Mouse (Mus musculus) heart, embryonic 10.5 days (tissue): ENCODE measurements at regions not wholly inside any gene's neighbourhood (a gene's known extent, or its start where the extent isn't known, plus 50 kb on each side); places are given as distances from the start of the nearest gene placed in this dataset.
A peak's percentile ranks its signal among the peaks of the same experiment; 100 is the strongest.
"Not testable (repeated sequence)": the region's sequence is repeated elsewhere in the genome, so short reads cannot be mapped to it uniquely, and the experiment has no call there.

Experiments
- DNase-seq: peaks from one replicate; pipeline ENCODE4 v3.0.0-alpha.2; 2017; ENCODE audit warnings: low spot score
- H3K27ac ChIP-seq: fragments of 300-500 bp; sonication (generic); 2 replicates; pipeline ENCODE4 v1.5.1; 2016; ENCODE audit warnings: mild to moderate bottlenecking
- H3K27me3 ChIP-seq: fragments of 300-500 bp; sonication (generic); 2 replicates; pipeline ENCODE4 v1.6.1; 2016; ENCODE audit warnings: mild to moderate bottlenecking; ENCODE audit not compliant: poor library complexity, insufficient read depth, severe bottlenecking
- H3K36me3 ChIP-seq: fragments of 300-500 bp; sonication (generic); 2 replicates; pipeline ENCODE4 v1.6.1; 2016; ENCODE audit warnings: mild to moderate bottlenecking, moderate library complexity
- H3K4me1 ChIP-seq: fragments of 300-500 bp; sonication (generic); 2 replicates; pipeline ENCODE4 v1.6.1; 2016; ENCODE audit warnings: mild to moderate bottlenecking
- H3K4me3 ChIP-seq: fragments of 300-500 bp; sonication (generic); 2 replicates; pipeline ENCODE4 v1.5.1; 2016; ENCODE audit warnings: mild to moderate bottlenecking, moderate library complexity
- H3K9me3 ChIP-seq: fragments of 300-500 bp; sonication (generic); 2 replicates; pipeline ENCODE4 v1.6.1; 2016; ENCODE audit warnings: mild to moderate bottlenecking, moderate library complexity
- WGBS: fragments of 180-500 bp; shearing (Covaris S2); methylation state at CpG from one replicate; pipeline ENCODE4 v1.1.7; 2016; 5-methylcytosine and 5-hydroxymethylcytosine counted together

DNA sequence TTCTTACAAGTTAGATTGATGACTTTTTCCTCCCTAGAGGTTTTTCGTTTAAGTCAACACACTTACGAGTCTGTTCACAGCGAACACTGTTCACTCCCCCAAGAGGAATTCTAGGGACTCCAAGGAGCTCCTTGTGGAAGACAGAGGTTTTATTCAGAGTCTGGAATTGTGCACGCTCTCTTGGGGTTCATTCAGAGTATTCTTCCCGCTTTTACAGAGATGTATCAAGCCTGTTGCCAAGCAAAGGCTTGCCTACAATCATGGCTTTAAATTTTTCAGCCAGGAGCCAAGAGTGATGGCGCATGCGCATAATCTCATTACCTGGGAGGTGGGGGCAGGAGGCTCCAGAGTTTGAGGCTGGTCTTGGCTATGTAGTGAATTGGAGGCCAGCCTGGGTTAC lies 119.4 kb downstream of the Sptssa start:
- Histone ChIP-seq H3K36me3 (no peaks in the 10 kb centered on the region), H3K4me3 (no peak overlapping the region), H3K9me3 (no peaks in the 10 kb centered on the region), H3K27me3 (no peaks in the 10 kb centered on the region), H3K4me1 (peaks cover 4% of the 10 kb centered on the region; the same call in 1 of the 2 replicates), H3K27ac (no peak overlapping the region)
- no peak for DNase-seq
- 75% methylated on average over 7 of the region's 7 CpGs for WGBS

GRCm38 (mm10) chr12:54535556-54536516 lies 120.5 kb downstream of the Sptssa start:
- no peak overlapping the region for H3K4me3 ChIP-seq
- no peak overlapping the region for H3K27ac ChIP-seq
- no peaks in the 10 kb centered on the region for H3K36me3 ChIP-seq
- DNase-seq = no peak
- no peaks in the 10 kb centered on the region for H3K27me3 ChIP-seq
- no peaks in the 10 kb centered on the region for H3K9me3 ChIP-seq
- WGBS = 43% methylated on average over 8 of the region's 9 CpGs
- H3K4me1 ChIP-seq = peaks cover 4% of the 10 kb centered on the region; the same call in 1 of the 2 replicates

DNA sequence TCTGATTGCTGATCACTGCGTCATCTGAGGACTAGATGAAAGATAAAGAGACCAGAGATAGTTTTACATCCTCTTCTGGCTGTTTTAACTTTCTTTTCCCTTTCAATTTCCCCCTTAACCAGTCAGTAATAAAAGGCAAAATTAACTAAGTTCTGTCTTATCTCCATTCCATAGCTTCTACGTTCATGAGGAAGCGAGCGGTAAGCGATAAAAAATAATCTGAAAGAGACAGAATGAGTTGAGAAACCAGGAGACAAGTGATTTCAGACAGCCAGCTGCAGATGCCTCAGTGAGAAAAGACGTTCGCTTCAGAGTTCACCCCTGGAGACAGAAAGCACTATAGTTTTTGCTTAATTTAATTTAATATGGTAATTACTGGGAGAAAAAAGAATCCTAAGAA lies 121.5 kb downstream of the Sptssa start:
- H3K27me3 ChIP-seq = no peaks in the 10 kb centered on the region
- no peaks in the 10 kb centered on the region for H3K9me3 ChIP-seq
- no peaks in the 10 kb centered on the region for H3K36me3 ChIP-seq
- 48% methylated on average over 7 of the region's 7 CpGs for WGBS
- no peak overlapping the region for H3K27ac ChIP-seq
- DNase-seq = no peak
- peaks cover 4% of the 10 kb centered on the region; the same call in 1 of the 2 replicates for H3K4me1 ChIP-seq
- no peak overlapping the region for H3K4me3 ChIP-seq

GRCm38 (mm10) chr12:54533134-54533533 lies 123.2 kb downstream of the Sptssa start:
- H3K27ac ChIP-seq = no peak overlapping the region
- no peak overlapping the region for H3K4me3 ChIP-seq
- H3K4me1 ChIP-seq = peaks cover 4% of the 10 kb centered on the region; the same call in 1 of the 2 replicates
- no peaks in the 10 kb centered on the region for H3K27me3 ChIP-seq
- DNase-seq = no peak
- 41% methylated on average over 5 of the region's 5 CpGs for whole genome bisulfite sequencing
- H3K36me3 ChIP-seq = no peaks in the 10 kb centered on the region
- no peaks in the 10 kb centered on the region for H3K9me3 ChIP-seq

GRCm38 (mm10) chr12:54532062-54532461 lies 124.3 kb downstream of the Sptssa start:
- WGBS = 80% methylated on average over 8 of the region's 8 CpGs
- Histone ChIP-seq H3K27me3 (no peaks in the 10 kb centered on the region), H3K4me3 (no peak overlapping the region), H3K27ac (no peak overlapping the region), H3K9me3 (no peaks in the 10 kb centered on the region), H3K4me1 (peaks cover 4% of the 10 kb centered on the region; the same call in 1 of the 2 replicates), H3K36me3 (no peaks in the 10 kb centered on the region)
- no peak for DNase-seq

DNA sequence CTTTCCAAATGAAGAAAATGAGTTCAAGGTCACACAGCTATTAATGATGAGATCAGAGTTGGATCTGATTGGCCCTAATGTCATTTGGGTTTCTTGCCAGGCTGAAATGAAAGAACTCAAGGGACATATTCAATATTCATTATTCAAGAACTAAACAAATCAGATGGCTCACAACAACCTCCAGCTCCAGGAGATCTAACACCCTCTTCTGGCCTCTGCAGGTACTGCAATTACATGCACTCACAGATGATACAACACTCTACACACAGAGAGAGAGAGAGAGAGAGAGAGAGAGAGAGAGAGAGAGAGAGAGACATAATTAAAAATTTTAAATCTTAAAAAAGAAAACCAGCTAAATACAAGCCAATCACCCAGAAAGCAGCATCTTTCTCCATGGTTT lies 128.3 kb downstream of the Sptssa start:
- no peaks in the 10 kb centered on the region for H3K4me1 ChIP-seq
- H3K36me3 ChIP-seq = no peaks in the 10 kb centered on the region
- no peak overlapping the region for H3K4me3 ChIP-seq
- no peaks in the 10 kb centered on the region for H3K27me3 ChIP-seq
- no peak overlapping the region for H3K27ac ChIP-seq
- no peaks in the 10 kb centered on the region; the same call in 1 of the 2 replicates for H3K9me3 ChIP-seq
- DNase-seq = no peak

- H3K27me3 ChIP-seq = no peaks in the 10 kb centered on the region
- H3K36me3 ChIP-seq = no peaks in the 10 kb centered on the region
- no peaks in the 10 kb centered on the region; the same call in 1 of the 2 replicates for H3K9me3 ChIP-seq
- DNase-seq = no peak
- no peak overlapping the region for H3K4me3 ChIP-seq
- no peak overlapping the region for H3K27ac ChIP-seq
- 71% methylated on average over 2 of the region's 2 CpGs for WGBS
- H3K4me1 ChIP-seq = no peaks in the 10 kb centered on the region
Observed at GRCm38 (mm10) chr12:54527577-54527976, 128.8 kb downstream of the Sptssa start.

DNA sequence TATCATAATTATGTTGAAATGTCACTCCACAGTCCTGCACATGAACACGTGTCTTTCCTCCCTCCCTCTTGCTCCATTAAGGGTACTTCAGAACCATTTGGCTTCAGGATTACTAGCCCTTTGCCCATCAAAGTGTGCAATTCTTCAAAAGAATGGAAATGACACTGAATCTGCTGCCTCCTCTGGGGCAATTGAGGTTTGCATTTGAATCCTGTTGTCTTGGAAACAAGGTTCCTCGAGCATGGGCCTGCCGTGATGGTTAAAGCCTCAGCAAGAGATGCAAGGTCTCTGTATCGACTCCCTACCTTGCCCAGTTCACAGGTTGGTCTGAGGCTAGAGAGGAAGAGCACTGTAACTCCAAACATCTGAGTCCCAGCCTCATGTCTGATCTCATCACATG lies 136.0 kb downstream of the Sptssa start:
- DNase-seq = no peak
- WGBS = 55% methylated on average over 4 of the region's 4 CpGs
- Histone ChIP-seq H3K4me3 (no peak overlapping the region), H3K4me1 (peaks cover 16% of the 10 kb centered on the region; the same call in 1 of the 2 replicates), H3K27me3 (no peaks in the 10 kb centered on the region), H3K36me3 (no peaks in the 10 kb centered on the region), H3K27ac (no peak overlapping the region), H3K9me3 (no peaks in the 10 kb centered on the region; the same call in 1 of the 2 replicates)

DNA sequence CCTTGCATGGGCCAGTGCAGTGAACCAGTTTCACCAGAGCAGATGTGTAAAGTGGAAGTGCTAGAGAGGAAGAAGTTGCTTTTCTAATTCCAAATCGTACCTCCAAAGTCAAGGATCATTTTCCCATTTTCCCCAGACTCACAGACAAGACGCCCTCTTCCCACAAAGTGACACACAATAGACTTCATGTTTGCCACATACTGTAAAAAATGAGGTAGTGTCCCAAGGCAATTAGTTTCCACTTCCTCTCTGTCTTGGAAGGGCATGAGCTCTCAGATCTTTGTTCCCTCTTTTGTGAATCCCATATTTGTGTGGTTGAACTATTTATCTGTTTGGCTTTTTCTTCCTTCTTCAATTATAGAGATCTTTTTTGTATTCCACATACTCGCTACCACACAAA lies 137.0 kb downstream of the Sptssa start:
- Histone ChIP-seq H3K27ac (no peak overlapping the region), H3K9me3 (no peaks in the 10 kb centered on the region), H3K4me3 (no peak overlapping the region), H3K4me1 (peaks cover 16% of the 10 kb centered on the region; the same call in 1 of the 2 replicates), H3K27me3 (no peaks in the 10 kb centered on the region), H3K36me3 (no peaks in the 10 kb centered on the region)
- DNase-seq = no peak
- WGBS = 78% methylated on average over 3 of the region's 3 CpGs

- 46% methylated on average over 3 of the region's 3 CpGs for WGBS
- Histone ChIP-seq H3K9me3 (no peaks in the 10 kb centered on the region), H3K27me3 (no peaks in the 10 kb centered on the region), H3K36me3 (no peaks in the 10 kb centered on the region), H3K4me3 (no peak overlapping the region), H3K4me1 (peaks cover 16% of the 10 kb centered on the region; the same call in 1 of the 2 replicates), H3K27ac (no peak overlapping the region)
- no peak for DNase-seq
Observed at GRCm38 (mm10) chr12:54517265-54517664, 139.1 kb downstream of the Sptssa start.

DNA sequence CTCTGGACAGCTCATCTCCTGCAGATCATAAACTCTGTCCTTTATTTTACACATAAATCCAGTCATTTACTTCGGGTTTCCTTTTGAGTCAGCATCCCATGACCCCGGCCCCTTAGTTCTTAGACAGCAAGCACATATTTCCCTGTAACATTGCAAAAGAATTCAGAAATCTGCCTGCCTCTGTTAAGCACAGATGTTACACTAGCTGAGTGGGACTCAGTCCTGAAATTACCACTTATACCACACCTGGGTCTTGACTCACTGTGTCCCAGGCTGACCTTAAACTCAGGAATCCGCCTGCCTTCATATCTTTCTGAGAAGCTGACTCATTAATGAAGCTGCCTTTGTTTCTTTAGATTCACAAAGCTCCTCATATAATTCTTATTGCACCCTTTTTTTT lies 139.9 kb downstream of the Sptssa start:
- no peak overlapping the region for H3K27ac ChIP-seq
- H3K4me3 ChIP-seq = no peak overlapping the region
- no peaks in the 10 kb centered on the region for H3K9me3 ChIP-seq
- H3K36me3 ChIP-seq = no peaks in the 10 kb centered on the region
- DNase-seq = no peak
- peaks cover 16% of the 10 kb centered on the region; the same call in 1 of the 2 replicates for H3K4me1 ChIP-seq
- WGBS = 66% methylated on average over 3 of the region's 3 CpGs
- no peaks in the 10 kb centered on the region for H3K27me3 ChIP-seq

DNA sequence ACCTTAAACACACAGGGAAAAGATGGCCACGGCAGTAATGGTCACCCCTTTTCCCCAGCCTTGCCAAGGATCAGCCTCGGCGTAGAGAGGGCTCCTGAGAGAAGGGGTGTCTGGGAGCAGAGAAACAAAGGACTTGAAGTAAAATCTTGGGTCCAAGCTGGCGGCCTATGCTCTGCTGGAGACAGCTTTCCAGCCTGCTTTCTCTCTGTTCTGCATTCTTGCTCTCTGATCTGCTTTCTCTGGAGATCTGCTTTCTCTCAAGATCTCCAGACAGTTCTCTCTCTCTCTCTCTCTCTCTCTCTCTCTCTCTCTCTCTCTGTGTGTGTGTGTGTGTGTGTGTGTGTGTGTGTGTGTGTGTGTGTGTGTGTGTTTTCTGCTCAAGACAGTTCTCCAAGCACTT lies 140.3 kb downstream of the Sptssa start:
- DNase-seq, H3K9me3 ChIP-seq, H3K27me3 ChIP-seq, H3K4me3 ChIP-seq, H3K36me3 ChIP-seq: not testable (repeated sequence)
- peaks cover 16% of the 10 kb centered on the region; the same call in 1 of the 2 replicates for H3K4me1 ChIP-seq
- peak overlapping the region; percentile 64; the same call in 1 of the 2 replicates for H3K27ac ChIP-seq
- 30% methylated on average over 4 of the region's 4 CpGs for WGBS

DNA sequence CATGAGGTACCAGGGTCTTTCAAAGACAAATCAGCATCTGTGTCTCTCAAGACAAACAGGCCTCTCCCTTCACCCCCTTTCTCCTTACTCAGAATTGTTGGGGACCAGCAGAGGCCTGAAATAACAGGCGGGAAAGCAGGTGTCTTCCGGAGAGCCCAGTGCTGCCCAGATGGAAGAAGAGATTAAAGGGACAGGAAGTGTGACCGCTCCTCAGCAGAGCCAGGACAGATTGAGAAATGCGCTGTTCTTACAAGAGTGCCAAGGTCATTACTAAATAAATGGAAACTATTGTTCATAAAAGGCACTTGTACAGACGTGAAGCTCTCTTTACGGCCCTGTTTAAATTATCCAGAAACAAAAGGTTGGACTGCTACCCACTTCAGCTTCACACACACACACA lies 146.5 kb downstream of the Sptssa start:
- H3K27me3 ChIP-seq = no peaks in the 10 kb centered on the region
- 61% methylated on average over 6 of the region's 6 CpGs for WGBS
- no peak overlapping the region for H3K4me3 ChIP-seq
- no peak overlapping the region for H3K27ac ChIP-seq
- H3K36me3 ChIP-seq = no peaks in the 10 kb centered on the region
- no peak for DNase-seq
- H3K9me3 ChIP-seq = no peaks in the 10 kb centered on the region
- no peaks in the 10 kb centered on the region for H3K4me1 ChIP-seq
